Mouse (Mus musculus): ENCODE results near the gene Hinfp.
"Not testable (repeated sequence)": the region's sequence is repeated elsewhere in the genome, so short reads cannot be mapped to it uniquely, and the experiment has no call there.

The Hinfp gene

GRCm38 (mm10) chr9:44311136-44312134 is 6.0 kb upstream of the Hinfp start:
- no peak for DNase-seq (ENCODE audit: low spot score in 2 of 2)

DNA sequence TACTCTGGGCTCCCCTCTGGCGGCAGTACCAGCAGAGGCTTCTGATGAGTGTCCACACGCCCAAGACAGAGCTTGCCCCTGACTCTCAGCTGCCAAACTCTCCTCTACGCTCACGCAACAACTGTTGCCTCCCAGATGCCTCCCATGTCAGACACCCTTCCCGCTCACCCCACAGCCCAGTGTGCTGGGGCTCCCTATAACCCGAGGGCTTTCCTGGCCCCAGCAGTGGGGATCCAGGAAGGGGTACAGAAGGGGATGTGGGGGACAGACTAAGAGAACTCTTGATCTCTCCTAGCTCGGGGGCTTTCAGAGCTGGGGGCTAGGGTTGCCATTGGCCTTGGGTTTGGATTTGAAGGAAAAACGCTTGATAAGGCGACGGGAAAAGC is 5.3 kb upstream of the Hinfp start:
- DNase-seq (ENCODE audit: low spot score in 2 of 2): no peak

GRCm38 (mm10) chr9:44309756-44310155 is 4.3 kb upstream of the Hinfp start:
- DNase-seq (ENCODE audit: low spot score in 2 of 2): no peak

- peak; percentile 42 to 43 for DNase-seq (ENCODE audit: low spot score in 2 of 2)
Measured at GRCm38 (mm10) chr9:44307248-44307647, 1.8 kb upstream of the Hinfp start.

GRCm38 (mm10) chr9:44306532-44306931 is 1.1 kb upstream of the Hinfp start:
- no peak for DNase-seq (ENCODE audit: low spot score in 2 of 2)

- not testable (repeated sequence) for DNase-seq (ENCODE audit: low spot score in 2 of 2)
Measured at GRCm38 (mm10) chr9:44300001-44300400, 5.5 kb downstream of the Hinfp start.

DNA sequence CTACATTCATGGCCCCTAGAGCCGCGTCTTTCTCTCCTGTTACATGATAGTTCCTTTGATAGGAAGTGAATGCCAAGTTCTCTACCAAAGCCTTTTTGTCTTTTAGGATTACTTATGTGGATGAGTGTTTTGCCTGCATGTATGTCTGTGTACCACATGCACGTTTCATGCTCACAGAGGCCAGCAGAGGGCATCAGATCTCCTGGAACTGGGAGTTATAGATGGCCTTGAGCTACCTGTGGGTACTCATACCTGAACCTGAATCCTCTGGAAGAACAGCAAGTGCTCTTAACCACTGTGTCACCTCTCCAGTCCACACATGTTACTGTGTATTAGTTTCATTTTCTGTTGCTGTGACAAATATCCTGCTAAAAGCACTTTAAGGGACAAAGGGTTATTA is 13.0 kb downstream of the Hinfp start:
- DNase-seq (ENCODE audit: low spot score in 2 of 2): peak; percentile 47 to 67

DNA sequence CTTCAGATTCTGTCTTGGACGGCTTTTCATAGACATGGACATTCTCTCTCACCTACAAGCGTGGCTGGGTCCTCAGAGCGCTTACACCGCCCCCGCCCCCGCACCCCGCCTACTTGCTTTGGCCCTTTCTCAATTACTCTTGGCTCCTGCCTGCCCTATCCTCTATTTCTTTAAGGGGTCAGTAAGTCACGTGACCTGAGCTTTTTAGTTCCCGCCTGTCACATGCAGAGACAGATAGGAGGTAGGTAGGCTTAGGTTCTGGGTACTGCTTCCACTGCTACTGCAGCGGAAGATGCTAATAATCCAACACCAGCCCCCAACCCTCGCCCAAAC is 16.5 kb downstream of the Hinfp start:
- no peak for DNase-seq (ENCODE audit: low spot score in 2 of 2)

DNA sequence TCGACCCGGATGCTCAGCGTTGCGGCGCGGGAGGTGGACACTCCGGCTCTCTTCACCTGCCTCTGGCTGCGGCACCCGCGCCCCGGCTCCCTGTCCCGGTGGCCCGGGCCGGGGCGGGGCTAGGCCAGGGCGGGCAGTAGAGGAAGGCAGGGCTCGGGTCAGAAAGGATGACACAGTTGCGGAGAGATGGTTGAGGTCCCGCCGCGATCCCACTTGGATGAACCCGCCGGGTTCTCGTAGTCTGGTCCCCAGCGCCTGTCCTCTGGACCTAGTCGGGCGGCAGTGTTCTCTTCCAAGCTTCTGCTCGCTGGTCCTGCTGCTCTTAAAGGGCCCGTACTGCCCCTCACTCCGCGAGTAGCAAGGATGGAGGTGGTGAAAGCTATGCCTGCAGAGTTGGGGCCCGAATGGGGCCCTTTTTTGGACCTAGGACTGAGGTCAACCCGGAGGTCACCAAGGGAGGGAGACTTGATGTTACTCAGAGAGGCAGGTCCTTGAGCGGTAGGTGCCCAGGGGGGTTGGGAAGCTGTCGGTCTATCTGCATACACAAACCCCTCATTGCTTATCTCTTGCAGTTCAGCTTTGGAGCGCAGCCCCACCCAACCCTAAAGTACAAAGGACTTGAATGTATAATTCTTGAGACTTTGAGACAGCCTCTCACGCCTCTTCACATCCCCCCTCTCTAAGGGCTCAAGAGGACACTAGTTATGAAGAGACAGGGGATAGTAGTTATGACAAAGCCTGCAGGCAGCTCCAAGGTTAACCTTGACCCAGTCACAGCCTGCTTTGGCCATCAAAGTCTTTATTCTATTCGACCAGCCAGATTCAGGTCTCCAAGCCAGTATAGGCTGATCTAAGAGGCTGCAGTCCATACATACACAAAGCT is 17.2 kb downstream of the Hinfp start, which contains the start of gene Abcg4:
Gene Abcg4 (minus strand): TSS at position 540 of the 883 bp plus-strand sequence.
- no peak for DNase-seq (ENCODE audit: low spot score in 2 of 2)

- DNase-seq (ENCODE audit: low spot score in 2 of 2): no peak
Measured at GRCm38 (mm10) chr9:44287401-44288075, 17.9 kb downstream of the Hinfp start.

DNA sequence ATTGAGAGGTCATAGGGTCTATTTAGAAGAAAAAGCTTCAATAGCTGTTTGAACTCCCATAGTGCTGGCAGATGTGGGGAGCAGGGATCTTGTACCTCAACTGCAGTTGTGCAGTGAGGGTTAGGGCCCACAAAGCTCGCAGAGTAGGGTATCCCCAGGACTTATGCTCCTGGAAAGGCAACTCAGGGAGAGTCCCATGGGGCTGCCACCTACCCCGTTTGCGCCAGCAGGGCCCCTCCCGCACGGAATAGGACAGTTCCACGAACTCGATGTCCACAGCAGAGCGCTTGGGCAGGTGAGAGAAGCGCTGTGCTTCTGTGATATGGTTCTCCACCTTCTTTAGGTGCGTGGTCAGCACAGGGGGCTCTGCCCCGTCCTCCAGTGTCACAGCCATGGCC is 18.5 kb downstream of the Hinfp start:
- DNase-seq (ENCODE audit: low spot score in 2 of 2): no peak

DNA sequence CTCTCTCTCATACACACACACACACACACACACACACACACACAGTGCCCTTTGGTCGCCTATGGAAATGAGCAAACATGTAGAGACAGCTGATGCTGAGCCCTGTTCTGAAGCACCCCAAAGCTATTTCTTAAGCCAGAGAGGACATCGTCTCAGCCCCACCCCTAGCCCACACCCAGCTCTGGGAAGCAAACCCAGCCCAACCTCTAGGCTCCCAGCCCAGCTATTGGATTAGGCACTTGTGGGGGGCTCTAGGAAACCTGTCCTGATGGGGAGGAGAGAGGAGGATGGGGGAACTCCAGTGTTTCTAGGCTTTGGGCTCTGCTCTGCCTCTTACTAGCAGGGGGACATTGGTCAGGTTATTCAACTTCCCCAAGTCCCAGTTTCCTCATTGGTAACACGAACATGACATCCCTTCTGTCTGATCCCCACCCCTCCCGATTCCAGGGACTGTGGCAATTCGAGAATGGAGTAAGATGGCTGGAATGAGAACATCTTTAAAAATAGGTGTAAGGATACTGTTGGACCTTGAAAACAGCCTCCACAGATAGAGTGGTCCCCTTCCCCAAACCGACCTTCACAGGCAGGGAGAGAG is 19.1 kb downstream of the Hinfp start:
- DNase-seq (ENCODE audit: low spot score in 2 of 2): no peak

- no peak for DNase-seq (ENCODE audit: low spot score in 2 of 2)
Measured at GRCm38 (mm10) chr9:44283183-44283582, 22.3 kb downstream of the Hinfp start.

DNA sequence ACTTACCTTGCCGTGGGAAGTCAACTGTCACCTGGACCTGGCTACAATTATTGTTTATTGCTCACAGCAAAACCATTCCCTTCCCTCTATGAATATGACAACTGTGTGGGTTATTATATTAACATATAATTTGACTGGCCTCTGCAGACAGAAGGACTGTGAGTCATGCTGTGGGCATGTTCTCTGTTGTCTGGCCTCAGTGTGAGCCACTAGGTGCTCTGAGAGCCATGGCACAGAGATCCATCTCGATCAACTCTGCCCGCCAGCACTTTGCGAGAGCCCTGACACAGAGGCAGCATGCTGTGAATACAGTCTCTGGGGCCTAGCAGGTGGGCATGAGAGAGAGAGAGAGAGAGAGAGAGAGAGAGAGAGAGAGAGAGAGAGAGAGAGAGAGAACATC is 35.5 kb downstream of the Hinfp start:
- DNase-seq (ENCODE audit: low spot score in 2 of 2): no peak

DNA sequence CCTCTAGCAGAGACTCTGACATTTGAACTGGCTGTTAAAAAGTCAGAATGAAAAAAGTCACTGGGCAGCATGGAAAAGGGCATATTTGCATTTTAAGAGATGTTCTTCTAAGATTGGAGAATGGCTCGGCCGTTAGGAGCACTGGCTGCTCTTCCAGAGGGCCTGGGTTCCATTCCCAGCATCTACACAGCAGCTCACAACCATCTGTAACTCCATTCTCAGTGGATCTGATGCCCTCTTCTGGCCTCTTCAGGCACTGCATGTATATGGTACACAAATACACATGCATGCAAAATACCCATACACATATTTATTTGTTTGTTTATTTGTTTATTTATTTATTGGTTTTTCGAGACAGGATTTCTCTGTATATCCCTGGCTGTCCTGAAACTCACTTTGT is 36.4 kb downstream of the Hinfp start:
- DNase-seq (ENCODE audit: low spot score in 2 of 2): peak in 1 of 2 experiments; percentile 53

DNA sequence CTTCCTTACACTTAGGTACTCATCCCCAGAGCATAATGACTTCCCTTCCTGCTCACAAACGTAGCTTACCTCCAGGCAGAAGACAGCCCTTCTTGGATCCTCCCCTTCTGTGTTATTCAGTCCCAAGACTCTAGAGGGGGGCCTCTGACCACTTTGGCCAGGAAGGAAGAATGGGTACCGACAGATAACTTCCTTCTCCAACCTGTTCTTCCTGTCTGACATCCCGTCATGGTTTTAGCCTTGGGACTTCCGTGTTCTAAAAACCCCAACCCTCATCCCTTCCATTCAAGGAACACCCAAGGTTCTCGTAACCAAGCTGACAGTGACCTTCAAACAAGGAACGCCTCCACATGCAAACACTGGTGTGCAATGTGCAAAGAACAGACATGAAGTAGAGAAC is 37.0 kb downstream of the Hinfp start, which contains the start of gene Nlrx1:
Gene Nlrx1 (minus strand): TSS at position 168 of the 400 bp plus-strand sequence.
- DNase-seq (ENCODE audit: low spot score in 2 of 2): no peak

- DNase-seq (ENCODE audit: low spot score in 2 of 2): peak; percentile 79 to 87
Measured at GRCm38 (mm10) chr9:44268027-44268360, 37.5 kb downstream of the Hinfp start.

DNA sequence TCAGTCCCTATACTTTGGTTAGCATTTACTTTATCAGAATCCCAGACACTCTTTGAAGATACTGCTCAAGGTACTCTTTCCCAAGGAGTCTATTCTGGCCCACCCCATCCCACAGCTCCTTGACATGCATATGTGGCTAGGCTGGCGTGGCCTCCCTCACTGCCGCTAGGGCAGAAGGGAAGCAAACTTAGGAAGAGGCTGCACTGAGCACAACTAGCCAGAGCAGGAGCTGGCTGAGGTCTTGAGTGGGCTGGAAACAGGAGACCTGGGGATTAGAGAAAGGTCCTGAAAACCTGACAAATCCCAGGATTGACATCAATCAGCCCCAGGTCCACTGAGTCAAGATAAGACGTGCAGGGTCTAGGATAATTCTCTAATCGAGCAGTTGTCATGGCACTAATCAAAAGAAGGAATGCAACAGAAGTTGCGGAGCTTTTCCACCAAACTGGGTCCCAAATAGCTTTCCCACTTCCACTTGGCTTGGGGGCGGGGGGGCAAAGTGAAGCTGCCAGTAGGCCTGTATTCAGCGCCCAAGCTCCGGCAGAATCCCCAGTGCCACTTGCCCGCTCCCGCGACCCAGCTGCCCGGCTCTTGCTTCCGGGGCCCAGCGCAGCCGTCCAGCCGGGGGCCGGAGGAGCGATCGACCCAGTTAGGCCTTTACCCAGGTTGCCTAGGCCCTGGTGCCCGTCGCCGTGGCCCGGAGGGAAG is 38.0 kb downstream of the Hinfp start:
- no peak for DNase-seq (ENCODE audit: low spot score in 2 of 2)

DNA sequence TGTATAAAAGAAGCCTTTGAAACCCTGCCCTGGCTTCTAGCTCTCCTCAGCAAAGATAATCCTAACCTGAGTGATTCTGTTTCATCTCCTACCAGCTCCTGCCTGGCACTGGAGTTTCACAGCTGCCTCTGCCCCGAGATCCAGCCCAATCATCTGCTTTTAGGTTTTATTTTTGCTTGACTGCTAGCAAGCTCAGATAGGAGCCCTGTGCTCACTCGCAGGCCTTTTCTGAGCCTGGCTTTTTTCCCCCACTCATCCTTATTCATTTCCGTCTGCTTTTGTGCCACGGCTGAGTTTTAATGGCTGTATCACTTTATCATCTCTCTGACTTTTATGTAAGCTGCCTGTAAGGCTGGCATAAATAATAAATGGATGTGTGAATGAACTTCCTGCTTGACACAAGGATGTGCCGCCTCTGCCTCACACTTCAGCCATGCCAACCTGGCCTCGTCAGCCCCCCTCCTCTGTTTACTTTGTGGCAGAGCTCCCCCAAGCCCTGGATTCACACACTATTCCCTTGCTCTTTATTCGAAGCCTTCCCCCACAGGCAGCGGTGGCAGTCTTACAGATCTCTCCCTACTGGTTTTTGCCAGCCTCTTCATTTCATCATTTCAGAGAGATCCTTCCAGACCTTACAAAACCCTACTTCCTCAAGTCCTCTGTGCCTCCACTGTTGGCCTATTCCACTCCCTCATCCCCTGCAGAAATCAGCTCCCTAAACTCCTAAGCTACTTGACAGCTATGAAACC is 38.8 kb downstream of the Hinfp start:
- DNase-seq (ENCODE audit: low spot score in 2 of 2): no peak

GRCm38 (mm10) chr9:44261388-44261787 is 44.1 kb downstream of the Hinfp start:
- no peak for DNase-seq (ENCODE audit: low spot score in 2 of 2)

Measured in thymus, postnatal 10 days (tissue).